Mouse (Mus musculus) C2C12 (cell line): Measurements from ENCODE around the gene Dbn1. TPM values are rescaled to one million over a fixed set of nuclear protein-coding genes. Genes with fewer than 3 reads are reported as not detected.

Experiments used
- H3K27me3 ChIP-seq: one replicate; pipeline ENCODE4 v1.6.1; 2011; ENCODE audit not compliant: control insufficient read depth, insufficient read depth, insufficient read length
- H3K36me3 ChIP-seq: one replicate; pipeline ENCODE4 v1.6.1; 2011; ENCODE audit not compliant: control insufficient read depth, insufficient read depth
- H3K4me3 ChIP-seq: one replicate; pipeline ENCODE4 v1.5.1; 2011; ENCODE audit warnings: mild to moderate bottlenecking, control low read depth; ENCODE audit not compliant: poor library complexity, insufficient read depth, severe bottlenecking
- H3K79me2 ChIP-seq: one replicate; pipeline ENCODE4 v1.6.1; 2011; ENCODE audit not compliant: control insufficient read depth, insufficient read depth
- H3K79me3 ChIP-seq: one replicate; pipeline ENCODE4 v1.6.1; 2011; ENCODE audit warnings: low read depth, control low read depth
- H3ac ChIP-seq: one replicate; pipeline ENCODE3; 2011; ENCODE audit warnings: low read depth; ENCODE audit not compliant: control insufficient read depth, insufficient read length
- CEBPB ChIP-seq: IDR thresholded peaks from one replicate; pipeline ENCODE4 v1.6.1; 2011; ENCODE audit warnings: low read depth, mild to moderate bottlenecking, control low read depth, moderate library complexity
- CTCF ChIP-seq: IDR thresholded peaks from one replicate; pipeline ENCODE4 v1.5.1; 2011; ENCODE audit not compliant: control insufficient read depth, insufficient read depth, insufficient read length
- FOSL1 ChIP-seq: IDR thresholded peaks from one replicate; pipeline ENCODE4 v1.8.0; 2011; ENCODE audit warnings: mild to moderate bottlenecking, low read length; ENCODE audit not compliant: poor library complexity, insufficient read depth, severe bottlenecking
- MAX ChIP-seq: IDR thresholded peaks from one replicate; pipeline ENCODE4 v1.6.1; 2011; ENCODE audit warnings: mild to moderate bottlenecking, control low read depth
- MYOD1 ChIP-seq: IDR thresholded peaks from one replicate; pipeline ENCODE4 v1.6.1; 2011; ENCODE audit warnings: low read depth; ENCODE audit not compliant: control insufficient read depth, insufficient read length
- MYOG ChIP-seq: IDR thresholded peaks from one replicate; pipeline ENCODE4 v1.6.1; 2011; ENCODE audit not compliant: control insufficient read depth, insufficient read length; ENCODE audit errors: extremely low read depth
- USF1 ChIP-seq: IDR thresholded peaks from one replicate; pipeline ENCODE4 v1.6.1; 2011; ENCODE audit warnings: low read depth, mild to moderate bottlenecking, control low read depth, moderate library complexity
- polyA plus RNA-seq: library from polyadenylated mRNA; unstranded; fragments of >200 nt; fragmentation: generic; extraction: Trizol; gene quantifications from one replicate; pipeline ENCODE4 v1.2.1, GENCODE M21; 2012; ENCODE audit warnings: missing spikeins

Gene Dbn1
- polyA plus RNA-seq, 1 experiment, result 87.7 TPM

DNA sequence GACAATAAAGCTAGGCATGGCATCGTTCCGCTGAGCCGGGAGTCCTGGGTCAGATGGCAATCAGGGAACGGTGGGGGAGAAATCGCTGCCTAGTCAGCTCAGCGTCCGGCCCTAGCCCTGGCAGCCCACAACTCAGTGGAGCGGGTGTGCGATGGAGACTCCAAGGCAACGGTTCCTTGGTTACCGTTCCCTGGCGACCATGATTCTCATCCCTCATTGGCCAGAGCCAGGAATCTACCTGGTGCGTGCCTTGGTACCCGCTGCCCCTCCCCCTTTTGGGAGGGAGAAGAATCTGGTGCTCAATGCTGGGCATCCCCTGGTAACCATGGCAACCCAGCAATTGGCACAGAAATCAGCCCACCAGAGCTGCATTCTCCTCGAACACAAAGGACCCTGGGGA is 4.3 kb downstream of the Dbn1 start:
- TF ChIP-seq MYOD1, result no peak
- no peak for TF ChIP-seq FOSL1
- TF ChIP-seq CTCF, result no peak
- TF ChIP-seq MYOG, result no peak
- TF ChIP-seq USF1, result no peak
- no peak for TF ChIP-seq MAX
- no peak for TF ChIP-seq CEBPB
- peak overlapping the region; percentile 24 for H3ac ChIP-seq
- no peak overlapping the region for H3K4me3 ChIP-seq
- H3K79me2 ChIP-seq, result peaks cover 27% of the 10 kb centered on the region
- peaks cover 8% of the 10 kb centered on the region for H3K79me3 ChIP-seq
- H3K27me3 ChIP-seq, result no peaks in the 10 kb centered on the region
- no peaks in the 10 kb centered on the region for H3K36me3 ChIP-seq

DNA sequence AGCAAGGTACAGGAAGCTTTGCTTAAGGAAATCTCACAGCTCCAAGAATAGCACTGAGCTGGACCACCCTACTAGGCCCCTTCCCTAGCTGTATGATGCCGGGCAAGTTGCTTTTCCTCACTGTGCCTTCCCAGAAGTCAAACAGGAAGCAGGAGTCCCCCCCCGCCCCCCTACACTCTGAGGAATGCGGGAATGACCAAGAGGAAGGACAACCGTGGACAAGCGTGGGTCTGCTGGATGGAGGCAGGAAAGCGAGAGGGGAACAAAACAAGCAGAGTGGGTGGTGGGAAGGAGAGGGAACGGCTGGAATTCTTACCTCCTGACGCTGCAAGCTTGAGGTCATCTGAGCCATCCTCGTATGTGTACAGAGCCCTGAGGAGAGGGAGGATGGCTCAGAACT is 4.8 kb downstream of the Dbn1 start:
- Histone ChIP-seq H3K79me2 (peaks cover 27% of the 10 kb centered on the region), H3K79me3 (peaks cover 8% of the 10 kb centered on the region), H3K27me3 (no peaks in the 10 kb centered on the region), H3K4me3 (no peak overlapping the region), H3ac (peak overlapping the region; percentile 10), H3K36me3 (no peaks in the 10 kb centered on the region)
- TF ChIP-seq MAX, result no peak
- no peak for TF ChIP-seq MYOD1
- no peak for TF ChIP-seq CEBPB
- TF ChIP-seq USF1, result no peak
- no peak for TF ChIP-seq CTCF
- no peak for TF ChIP-seq MYOG
- TF ChIP-seq FOSL1, result no peak

DNA sequence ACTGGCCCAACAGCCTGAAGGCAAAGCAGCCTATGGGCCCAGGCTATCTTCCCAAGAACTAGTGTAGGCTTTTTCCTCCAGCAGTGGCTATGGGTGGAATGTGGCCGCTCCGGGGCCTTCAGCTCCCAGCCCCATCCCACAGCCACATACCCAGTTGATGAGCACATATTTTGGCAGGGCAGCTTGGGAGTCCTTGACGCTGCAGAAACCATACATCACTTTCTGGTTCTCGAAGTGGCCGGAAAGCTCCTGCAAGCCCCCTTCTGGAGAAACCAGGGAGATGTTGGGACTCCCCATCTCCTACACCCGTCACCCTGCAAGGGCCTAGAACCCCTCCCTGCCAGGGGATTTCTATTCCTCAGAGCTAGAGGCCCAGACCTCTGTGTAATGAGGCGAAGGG is 5.4 kb downstream of the Dbn1 start:
- peaks cover 27% of the 10 kb centered on the region for H3K79me2 ChIP-seq
- no peaks in the 10 kb centered on the region for H3K36me3 ChIP-seq
- no peak overlapping the region for H3K4me3 ChIP-seq
- no peak overlapping the region for H3ac ChIP-seq
- H3K27me3 ChIP-seq, result no peaks in the 10 kb centered on the region
- TF ChIP-seq FOSL1 (no peak), CEBPB (no peak), MYOG (no peak)
- H3K79me3 ChIP-seq, result peaks cover 8% of the 10 kb centered on the region

DNA sequence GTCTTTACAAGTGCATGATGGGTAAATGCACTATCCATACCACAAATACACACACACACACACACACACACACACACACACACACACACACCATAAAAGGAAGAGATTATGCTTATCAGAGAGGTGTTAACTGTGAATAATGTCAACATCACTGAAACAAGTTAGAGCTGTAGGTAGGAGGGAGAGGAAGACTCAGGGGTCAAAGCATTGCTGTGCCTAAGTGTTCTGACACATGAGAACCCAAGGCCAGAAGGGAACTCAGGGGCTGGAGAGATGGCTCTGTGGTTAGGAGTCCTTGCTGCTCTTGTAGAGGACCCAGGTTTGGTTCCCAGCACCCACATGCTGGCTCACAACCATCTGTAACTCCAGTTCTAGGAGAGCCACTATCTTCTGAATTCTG is 8.0 kb downstream of the Dbn1 start:
- no peaks in the 10 kb centered on the region for H3K36me3 ChIP-seq
- H3ac ChIP-seq, result no peak overlapping the region
- no peaks in the 10 kb centered on the region for H3K27me3 ChIP-seq

DNA sequence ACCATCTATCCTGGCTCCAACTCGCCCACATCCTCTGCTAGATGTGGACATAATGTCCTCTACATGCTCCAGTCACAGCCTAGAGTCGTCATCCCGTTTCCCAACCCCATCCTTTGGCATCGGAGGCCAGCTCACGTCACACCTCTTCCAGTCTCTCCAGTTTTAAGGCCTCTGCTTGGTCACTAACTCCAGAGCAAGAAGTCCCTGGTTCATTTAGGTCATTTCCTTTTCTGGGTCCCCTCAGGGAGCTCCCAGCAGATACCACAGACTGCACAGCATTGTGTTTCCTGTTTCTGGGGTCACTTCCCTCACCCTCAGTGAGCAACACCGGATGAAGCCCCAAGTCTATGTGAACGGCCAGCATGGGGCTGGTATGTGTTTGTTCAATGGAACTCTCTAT is 8.9 kb downstream of the Dbn1 start:
- Histone ChIP-seq H3K36me3 (no peaks in the 10 kb centered on the region), H3K4me3 (no peak overlapping the region), H3ac (no peak overlapping the region), H3K79me3 (peaks cover 3% of the 10 kb centered on the region), H3K27me3 (no peaks in the 10 kb centered on the region), H3K79me2 (peaks cover 4% of the 10 kb centered on the region)
- no peak for TF ChIP-seq MAX
- TF ChIP-seq CTCF, result no peak
- TF ChIP-seq MYOG, result no peak
- no peak for TF ChIP-seq MYOD1
- TF ChIP-seq CEBPB, result no peak
- TF ChIP-seq USF1, result no peak
- no peak for TF ChIP-seq FOSL1

More for the DNA sequence above, 8.0 kb downstream of the Dbn1 start:
- Histone ChIP-seq H3K79me3 (peaks cover 3% of the 10 kb centered on the region), H3K4me3 (no peak overlapping the region), H3K79me2 (peaks cover 5% of the 10 kb centered on the region)
- no peak for TF ChIP-seq CTCF
- TF ChIP-seq USF1, result no peak
- no peak for TF ChIP-seq MAX
- no peak for TF ChIP-seq FOSL1
- no peak for TF ChIP-seq MYOD1
- TF ChIP-seq MYOG, result no peak
- TF ChIP-seq CEBPB, result no peak

DNA sequence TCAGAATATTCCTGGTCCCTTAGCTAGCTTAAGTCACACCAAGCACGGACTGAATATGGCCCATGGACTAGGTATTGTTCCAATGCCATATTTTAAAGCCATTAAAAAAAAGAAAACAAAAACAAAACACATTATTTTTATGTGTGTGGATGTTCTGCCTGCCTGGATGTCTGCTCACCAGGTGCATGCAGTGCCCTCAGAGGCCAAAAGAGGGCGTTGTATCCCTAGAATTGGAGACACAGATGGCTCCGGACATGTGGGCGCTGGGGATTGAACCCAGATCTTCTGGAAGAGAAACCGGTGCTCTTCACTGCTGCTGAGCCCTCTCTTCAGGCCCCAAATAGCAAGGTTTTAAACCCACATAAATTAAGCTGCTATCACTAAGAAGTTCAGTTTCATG is 9.9 kb downstream of the Dbn1 start:
- TF ChIP-seq CTCF (peak; percentile 42), FOSL1 (no peak), USF1 (no peak), MYOD1 (no peak), MAX (no peak), MYOG (no peak)
- Histone ChIP-seq H3ac (no peak overlapping the region), H3K79me2 (no peaks in the 10 kb centered on the region), H3K27me3 (no peaks in the 10 kb centered on the region), H3K79me3 (no peaks in the 10 kb centered on the region), H3K4me3 (no peak overlapping the region), H3K36me3 (no peaks in the 10 kb centered on the region)
